Mouse (Mus musculus): ENCODE data around the gene Sept4.

Gene Sept4

DNA sequence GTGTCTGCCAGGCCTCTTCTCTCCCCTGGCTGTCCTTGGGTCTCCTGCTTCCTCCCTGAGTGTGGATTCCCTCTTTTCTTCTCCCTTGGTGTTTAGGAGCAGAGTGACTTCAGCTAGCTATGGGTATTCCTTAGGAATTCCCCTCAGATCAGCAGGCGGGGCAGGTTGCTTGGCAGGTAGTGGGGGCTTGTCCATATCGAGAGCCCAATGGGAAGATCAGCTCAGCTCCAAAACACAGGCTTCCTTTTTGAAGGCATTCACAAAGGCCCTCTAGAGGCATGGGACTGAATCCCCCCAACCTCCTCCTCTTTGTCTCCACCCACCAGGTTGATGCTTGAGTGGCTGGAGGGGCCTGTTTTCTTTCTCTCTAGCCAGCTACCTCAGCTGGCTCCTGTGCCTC lies 27.8 kb downstream of the Sept4 start:
- no peak for ATAC-seq (ENCODE audit: insufficient number of reproducible peaks, low FRiP score, low TSS enrichment)

GRCm38 (mm10) chr11:87597061-87597460 lies 28.4 kb downstream of the Sept4 start:
- ATAC-seq (ENCODE audit: insufficient number of reproducible peaks, low FRiP score, low TSS enrichment): no peak

- ATAC-seq (ENCODE audit: insufficient number of reproducible peaks, low FRiP score, low TSS enrichment): no peak
These were observed 30.8 kb downstream of the Sept4 start for GRCm38 (mm10) chr11:87599395-87600089.

DNA sequence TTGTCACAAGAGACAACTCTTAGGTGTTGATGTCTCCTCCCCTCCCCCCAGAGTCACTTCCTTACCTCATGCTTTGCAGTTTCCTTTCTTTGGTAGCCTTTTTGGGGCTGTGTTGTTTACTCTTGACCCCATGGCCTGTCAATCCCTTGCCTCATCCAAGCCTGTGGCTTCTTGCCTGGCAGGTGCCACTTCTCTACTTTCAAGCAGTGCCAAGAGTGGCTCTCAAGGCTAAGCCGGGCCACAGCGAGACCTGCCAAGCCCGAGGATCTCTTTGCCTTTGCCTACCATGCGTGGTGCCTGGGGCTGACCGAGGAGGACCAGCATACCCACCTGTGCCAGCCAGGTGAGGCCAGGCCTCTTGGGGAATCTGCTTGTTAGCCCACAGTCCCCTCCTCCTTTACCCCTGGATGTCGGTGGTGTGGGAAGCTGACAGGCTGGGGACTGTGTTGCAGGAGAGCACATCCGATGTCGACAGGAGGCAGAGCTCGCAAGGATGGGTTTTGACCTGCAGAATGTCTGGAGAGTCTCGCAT lies 31.7 kb downstream of the Sept4 start:
- ATAC-seq (ENCODE audit: insufficient number of reproducible peaks, low FRiP score, low TSS enrichment): no peak

DNA sequence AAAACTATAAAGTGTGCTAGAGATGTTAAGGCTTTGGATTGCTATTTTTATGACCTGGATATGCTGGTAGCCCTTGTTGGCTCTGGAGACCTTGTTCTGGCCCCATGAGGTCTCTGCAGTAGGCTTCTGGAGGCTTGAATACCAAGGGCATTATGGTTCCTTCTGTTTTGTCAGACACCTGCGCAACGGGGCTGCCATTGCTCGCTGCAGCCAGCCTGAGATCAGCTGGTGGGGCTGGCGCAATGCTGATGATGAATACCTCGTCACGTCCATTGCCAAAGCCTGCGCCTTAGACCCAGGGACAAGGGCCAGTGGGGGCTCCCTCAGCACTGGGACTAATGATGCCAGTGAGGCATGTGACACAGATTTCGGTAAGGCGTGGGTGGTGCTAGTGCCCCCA lies 33.5 kb downstream of the Sept4 start:
- ATAC-seq (ENCODE audit: insufficient number of reproducible peaks, low FRiP score, low TSS enrichment): no peak

DNA sequence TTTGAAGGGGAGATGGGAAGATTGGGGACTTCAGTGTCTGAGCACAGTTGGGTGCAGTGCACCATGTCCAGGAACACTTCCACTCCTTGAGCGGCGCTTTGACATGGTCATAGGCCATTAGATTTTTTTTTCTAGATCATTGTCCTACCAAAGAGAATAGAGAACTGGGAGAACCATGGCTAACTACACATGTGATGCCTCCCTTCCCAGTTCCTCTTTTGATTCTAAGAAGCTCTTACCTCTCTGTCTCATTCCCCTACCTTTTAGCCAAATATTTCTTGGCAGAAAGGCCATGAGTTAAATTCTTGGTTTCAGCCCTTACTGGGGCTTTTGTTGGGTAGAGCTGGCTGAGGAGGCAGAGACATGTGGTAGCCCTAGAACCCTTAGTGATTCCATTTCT lies 34.9 kb downstream of the Sept4 start:
- no peak for ATAC-seq (ENCODE audit: insufficient number of reproducible peaks, low FRiP score, low TSS enrichment)

- no peak for ATAC-seq (ENCODE audit: insufficient number of reproducible peaks, low FRiP score, low TSS enrichment)
These were observed 40.6 kb downstream of the Sept4 start for GRCm38 (mm10) chr11:87609264-87609663.

DNA sequence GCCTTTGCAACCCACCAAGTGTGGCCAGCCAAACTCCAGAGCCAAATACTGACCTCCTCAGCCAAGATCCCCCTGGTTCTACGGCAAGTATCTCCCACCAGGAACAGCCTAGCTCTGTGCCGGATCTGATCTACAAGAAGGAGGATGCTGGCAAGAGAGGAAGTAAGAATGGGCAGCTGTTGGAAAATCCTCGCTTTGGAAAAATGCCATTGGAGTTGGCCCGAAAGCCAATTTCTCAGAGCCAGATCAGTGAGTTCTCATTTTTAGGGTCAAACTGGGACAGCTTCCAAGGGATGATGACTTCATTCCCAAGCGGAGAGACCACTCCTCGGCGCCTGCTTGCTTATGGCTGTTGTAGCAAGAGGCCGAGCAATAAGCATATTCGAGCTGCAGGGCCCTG lies 42.8 kb downstream of the Sept4 start:
- no peak for ATAC-seq (ENCODE audit: insufficient number of reproducible peaks, low FRiP score, low TSS enrichment)

- ATAC-seq (ENCODE audit: insufficient number of reproducible peaks, low FRiP score, low TSS enrichment): no peak
These were observed 45.3 kb downstream of the Sept4 start for GRCm38 (mm10) chr11:87613972-87614371.

DNA sequence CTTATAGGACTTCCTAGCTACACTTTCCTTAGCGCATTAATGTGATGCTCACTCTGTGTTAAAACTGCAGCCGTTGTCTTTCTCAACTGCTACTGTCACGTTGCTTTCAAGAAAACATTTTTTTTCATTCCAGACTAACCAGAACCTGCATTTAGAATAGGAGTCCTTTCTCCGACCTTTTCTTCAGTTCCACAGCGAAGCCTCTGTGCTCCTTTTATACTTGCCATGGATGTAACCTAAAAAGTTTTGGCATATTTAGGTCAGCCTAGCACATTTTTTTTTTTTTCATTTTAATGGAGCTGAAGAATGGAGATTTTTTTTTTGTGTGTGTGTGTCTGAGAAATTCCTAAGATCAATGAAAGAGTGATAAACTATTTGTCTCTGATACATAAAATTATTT lies 46.8 kb downstream of the Sept4 start:
- no peak for ATAC-seq (ENCODE audit: insufficient number of reproducible peaks, low FRiP score, low TSS enrichment)

GRCm38 (mm10) chr11:87615952-87616351 lies 47.2 kb downstream of the Sept4 start:
- ATAC-seq (ENCODE audit: insufficient number of reproducible peaks, low FRiP score, low TSS enrichment): no peak

GRCm38 (mm10) chr11:87616790-87617474 lies 48.2 kb downstream of the Sept4 start, which contains the start of gene Hsf5:
TSS of gene Hsf5 (plus strand) at chr11:87617164.
- ATAC-seq (ENCODE audit: insufficient number of reproducible peaks, low FRiP score, low TSS enrichment): no peak

- no peak for ATAC-seq (ENCODE audit: insufficient number of reproducible peaks, low FRiP score, low TSS enrichment)
These were observed 48.9 kb downstream of the Sept4 start for GRCm38 (mm10) chr11:87617606-87618005.

- no peak for ATAC-seq (ENCODE audit: insufficient number of reproducible peaks, low FRiP score, low TSS enrichment)
These were observed 54.5 kb downstream of the Sept4 start for GRCm38 (mm10) chr11:87623160-87623559.

DNA sequence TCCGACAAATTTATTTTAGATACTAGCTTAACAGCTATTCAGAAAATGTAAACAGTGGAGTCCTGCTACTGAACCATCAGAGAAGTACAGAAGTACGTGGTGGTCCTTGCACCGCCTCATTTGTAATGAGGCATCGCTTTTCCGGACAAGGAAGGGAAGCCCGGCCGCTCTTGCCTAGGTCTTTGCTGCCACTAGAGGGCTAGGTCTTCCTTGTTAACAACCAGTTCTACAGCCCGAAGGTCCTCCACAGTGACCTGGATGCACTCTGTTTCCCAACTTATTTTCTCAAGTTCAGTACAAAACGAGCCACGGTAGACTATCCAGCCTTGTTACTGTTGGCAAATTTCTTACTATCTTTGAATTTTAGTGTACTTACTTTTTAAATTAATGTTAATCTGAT lies 61.2 kb downstream of the Sept4 start:
- ATAC-seq (ENCODE audit: insufficient number of reproducible peaks, low FRiP score, low TSS enrichment): no peak

GRCm38 (mm10) chr11:87638793-87639192 lies 70.1 kb downstream of the Sept4 start:
- no peak; the same call in 1 of the 2 replicates for ATAC-seq (ENCODE audit: insufficient number of reproducible peaks, low FRiP score, low TSS enrichment)

DNA sequence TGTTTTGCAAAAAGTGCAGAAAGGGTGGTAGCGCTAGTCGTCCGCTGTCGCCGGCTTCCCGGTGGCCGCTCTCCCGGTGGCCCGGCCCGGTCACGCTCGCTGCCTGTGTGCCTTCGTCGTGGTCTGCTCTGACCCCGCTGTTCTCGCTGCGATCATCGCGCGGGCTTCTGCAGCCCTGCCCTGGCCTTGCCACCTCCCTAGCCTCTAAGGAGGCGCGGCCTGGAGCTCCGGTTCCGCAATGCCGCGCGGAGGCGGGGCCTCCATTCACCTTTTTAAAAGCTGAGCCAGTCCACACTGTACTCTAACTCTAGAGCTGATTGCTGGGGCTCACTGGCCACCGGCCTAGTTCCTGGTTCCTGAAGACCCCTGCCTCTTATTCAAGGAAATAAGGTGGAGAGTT lies 70.5 kb downstream of the Sept4 start:
- peak; percentile 82 for ATAC-seq (ENCODE audit: insufficient number of reproducible peaks, low FRiP score, low TSS enrichment)

All from cerebellum, adult (tissue).